Mouse (Mus musculus) thymus, postnatal 14 days (tissue): ENCODE data around the gene Gins2.

Experiments used
- DNase-seq: peaks from one replicate; pipeline ENCODE4 v3.0.0; 2021

Gene Gins2

GRCm38 (mm10) chr8:120563851-120564837, 25.0 kb downstream of the Gins2 start:
- DNase-seq, result no peak

DNA sequence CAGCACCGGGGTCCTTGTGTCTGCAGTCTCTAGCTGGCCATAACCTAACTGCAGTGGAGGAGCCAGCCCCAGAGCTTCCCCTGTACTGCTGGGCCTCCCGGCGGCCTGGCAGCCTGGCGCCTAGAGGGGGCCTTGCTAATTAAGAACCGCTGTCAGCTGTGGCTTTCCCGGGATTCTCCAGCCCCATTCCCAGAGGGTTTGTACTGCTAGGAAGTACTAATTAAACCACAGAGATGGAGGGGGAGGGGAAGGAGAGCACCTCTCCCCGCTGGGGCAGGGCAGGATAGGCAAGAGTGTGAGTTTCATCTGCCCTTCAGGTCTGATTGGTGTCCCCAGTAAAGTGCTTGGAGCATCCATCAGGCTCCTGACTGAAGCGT, 25.8 kb downstream of the Gins2 start:
- no peak for DNase-seq

DNA sequence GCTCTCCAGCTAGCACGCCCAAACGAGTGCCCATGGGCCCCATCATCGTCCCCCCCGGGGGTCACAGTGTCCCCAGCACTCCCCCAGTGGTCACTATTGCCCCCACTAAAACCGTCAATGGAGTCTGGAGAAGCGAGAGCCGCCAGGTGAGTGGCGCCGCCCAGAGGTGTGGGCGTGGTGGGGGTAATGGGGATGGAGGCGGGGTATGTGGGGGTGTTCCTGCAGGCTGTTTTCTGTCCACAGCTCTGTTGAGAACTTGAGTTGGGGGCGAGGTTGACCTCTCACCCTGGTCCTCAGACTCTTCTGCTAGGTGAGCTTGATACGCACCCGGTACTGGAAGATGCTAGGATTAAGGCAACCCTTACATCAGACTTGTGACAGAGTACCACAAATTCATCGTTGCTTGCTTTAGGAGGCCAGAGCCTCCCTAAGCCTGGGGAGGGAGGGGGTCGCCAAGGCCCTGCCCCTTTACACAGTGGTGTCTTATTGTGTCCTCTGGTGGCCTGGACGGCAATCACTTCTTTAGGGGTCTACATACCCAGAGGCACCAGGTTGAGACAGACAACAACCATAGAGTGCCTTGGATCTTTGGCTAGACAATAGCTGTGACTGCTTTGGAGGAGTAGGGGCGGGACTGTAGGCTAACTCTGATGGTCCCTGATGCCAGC, 26.3 kb downstream of the Gins2 start:
- DNase-seq, result no peak

- DNase-seq, result peak; percentile 78
Observed at GRCm38 (mm10) chr8:120561539-120562435, 27.3 kb downstream of the Gins2 start.

DNA sequence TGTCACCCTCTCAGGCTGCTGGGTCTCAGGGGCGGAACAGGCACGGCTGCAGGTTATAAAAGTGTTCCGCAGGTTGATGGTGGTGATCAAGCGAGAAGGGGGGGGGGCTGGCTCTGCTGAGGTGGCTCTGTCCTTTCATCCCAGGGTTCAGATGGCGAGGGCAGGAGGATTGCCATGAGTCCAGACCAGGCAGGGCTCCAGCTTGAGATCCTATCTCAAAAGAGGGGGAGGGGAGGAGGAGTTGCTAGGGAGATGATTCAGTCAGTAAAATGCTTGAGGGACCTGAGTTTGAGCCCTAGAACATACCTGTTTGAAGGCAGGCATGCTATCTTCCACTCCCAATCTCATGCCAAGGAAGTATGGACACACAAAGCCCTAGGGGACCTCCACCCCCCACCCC, 28.6 kb downstream of the Gins2 start:
- DNase-seq, result no peak

GRCm38 (mm10) chr8:120559654-120560053, 29.4 kb downstream of the Gins2 start:
- no peak for DNase-seq

DNA sequence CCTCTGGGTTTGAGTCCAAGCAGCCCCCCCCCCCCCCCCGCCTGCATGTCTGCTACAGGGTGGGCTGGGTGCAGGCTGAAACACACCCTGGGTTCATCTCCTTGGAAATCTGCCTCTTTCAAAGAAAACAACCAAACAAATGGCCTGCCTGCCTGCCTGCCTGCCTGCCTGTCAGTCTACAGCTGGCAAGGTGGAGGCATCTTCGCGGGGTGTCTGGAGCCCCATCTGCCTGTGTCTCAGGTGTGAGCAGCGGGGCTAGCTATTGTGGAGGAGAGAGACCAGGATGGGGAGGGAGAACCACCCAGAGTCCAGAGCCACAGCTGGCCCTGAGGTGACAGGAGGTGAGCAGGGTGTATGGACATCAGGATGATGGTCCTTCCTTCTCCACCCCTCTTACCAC, 30.9 kb downstream of the Gins2 start:
- DNase-seq, result no peak

- DNase-seq, result peak; percentile 77
Observed at GRCm38 (mm10) chr8:120557170-120557965, 31.7 kb downstream of the Gins2 start.

- no peak for DNase-seq
Observed at GRCm38 (mm10) chr8:120556198-120556892, 32.8 kb downstream of the Gins2 start.

DNA sequence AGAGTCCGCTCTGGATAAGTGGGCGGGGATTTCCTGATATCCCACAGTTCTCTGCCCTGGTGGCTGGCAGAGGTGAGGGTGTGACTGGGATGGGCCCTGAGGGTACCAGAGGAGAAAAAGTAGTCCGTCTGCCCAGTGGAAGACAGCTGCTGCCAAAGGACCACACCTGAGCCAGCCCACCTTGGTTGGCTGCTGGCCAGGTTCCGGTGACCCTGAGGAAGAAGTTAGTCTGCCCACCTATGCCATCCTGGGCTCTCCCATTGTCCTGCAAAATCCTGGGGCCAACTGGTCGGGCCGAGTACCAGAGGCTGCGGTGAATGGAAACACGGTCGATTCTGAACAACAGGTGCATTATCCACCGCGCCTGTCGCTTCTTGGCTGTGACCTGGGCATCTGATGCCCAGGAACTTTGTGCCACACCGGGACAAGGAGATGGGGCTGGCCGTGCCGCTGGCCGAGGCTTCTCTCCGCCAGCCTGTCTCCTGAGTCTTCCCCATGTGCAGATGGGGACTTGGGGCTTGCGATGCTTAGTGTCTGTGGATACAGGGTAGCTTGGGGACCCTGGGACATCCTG, 34.6 kb downstream of the Gins2 start:
- DNase-seq, result no peak

DNA sequence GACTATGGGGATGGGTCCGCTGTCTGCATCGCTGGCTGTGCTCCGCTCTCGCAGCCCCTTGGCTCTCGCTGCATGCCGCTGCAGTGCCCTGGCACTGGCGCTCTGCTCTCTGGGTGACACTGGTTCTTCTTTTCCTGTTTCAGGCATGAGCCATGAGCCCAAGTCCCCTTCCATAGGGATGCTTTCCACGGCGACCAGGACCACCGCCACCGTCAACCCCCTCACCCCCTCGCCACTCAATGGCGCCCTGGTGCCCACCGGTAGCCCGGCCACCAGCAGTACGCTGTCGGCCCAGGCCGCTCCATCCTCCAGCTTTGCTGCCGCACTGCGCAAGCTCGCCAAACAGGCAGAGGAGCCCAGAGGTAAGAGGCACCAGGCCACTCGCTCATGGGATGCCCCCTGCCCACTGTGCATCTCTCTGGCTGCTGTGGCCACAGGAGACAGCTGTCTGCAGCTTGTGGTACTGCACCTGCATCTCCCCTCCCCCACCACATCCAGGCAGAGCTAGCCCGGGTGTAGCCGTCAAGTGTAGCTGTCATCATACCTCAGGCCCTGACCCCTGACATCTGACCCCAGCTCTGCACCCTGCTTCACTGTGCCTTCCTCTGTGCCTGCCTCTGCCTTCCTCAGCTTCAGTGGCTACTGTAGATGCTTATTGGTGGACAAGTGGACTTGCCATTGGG, 35.5 kb downstream of the Gins2 start:
- peak; percentile 84 for DNase-seq

DNA sequence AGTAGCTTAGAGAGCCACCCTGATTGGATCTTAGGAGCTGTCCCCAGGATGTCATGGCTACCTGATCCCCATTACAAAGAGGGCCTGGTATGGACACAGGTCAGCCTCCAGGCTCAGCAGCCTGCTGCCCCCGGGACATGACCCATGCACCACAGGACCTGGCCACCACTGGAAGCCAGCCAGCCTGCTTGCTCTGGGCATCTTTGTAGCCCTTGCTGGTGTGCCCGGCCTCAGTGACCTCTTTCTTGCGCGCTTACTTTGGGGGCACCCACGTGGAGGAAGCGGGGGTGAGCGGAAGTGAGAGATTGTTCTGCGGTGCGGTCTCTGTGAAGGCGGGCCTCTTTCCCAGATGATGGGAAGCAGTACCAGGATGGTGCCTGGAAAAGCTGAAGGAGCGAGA, 36.6 kb downstream of the Gins2 start:
- no peak for DNase-seq

DNA sequence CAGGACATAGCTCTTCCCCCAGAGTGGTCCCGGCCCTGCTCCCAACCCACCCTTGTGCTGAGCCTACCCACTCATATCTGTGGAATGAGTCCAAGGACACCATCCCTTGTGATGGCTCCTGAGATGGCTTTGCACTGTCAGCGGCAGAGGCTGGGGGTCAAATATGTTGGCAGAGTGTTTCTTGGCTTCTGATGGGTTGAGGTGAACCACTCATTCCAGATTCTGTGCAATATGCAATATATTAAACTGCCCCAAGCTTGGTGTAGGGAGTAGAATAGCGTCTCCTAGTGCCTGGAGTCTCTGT, 37.5 kb downstream of the Gins2 start:
- no peak for DNase-seq

GRCm38 (mm10) chr8:120550937-120551676, 38.0 kb downstream of the Gins2 start:
- peak; percentile 54 for DNase-seq

- no peak for DNase-seq
Observed at GRCm38 (mm10) chr8:120550430-120550829, 38.7 kb downstream of the Gins2 start.

- DNase-seq, result no peak
Observed at GRCm38 (mm10) chr8:120549922-120550321, 39.2 kb downstream of the Gins2 start.

GRCm38 (mm10) chr8:120549321-120549921, 39.7 kb downstream of the Gins2 start:
- DNase-seq, result no peak

GRCm38 (mm10) chr8:120548313-120548761, 40.8 kb downstream of the Gins2 start:
- no peak for DNase-seq

DNA sequence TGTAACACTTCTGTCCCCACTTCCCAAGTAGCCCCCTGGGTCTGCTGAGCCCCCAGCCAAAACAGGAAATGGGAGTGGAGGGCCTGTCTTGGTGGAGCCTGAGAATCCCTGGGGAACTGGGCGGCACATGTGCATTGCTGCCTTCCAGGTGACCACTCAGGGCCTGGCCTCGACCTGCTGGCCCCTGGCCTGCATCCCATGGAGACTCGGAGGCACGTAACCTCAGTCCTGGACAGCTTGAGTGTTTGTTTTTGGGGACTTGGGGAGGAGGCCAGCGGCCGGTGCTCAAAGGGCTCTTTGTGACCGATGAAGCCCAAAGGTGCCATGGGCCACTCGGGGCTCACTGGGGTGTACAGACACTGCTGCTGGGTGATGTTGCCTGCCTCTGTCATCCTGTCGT, 41.5 kb downstream of the Gins2 start:
- DNase-seq, result no peak

DNA sequence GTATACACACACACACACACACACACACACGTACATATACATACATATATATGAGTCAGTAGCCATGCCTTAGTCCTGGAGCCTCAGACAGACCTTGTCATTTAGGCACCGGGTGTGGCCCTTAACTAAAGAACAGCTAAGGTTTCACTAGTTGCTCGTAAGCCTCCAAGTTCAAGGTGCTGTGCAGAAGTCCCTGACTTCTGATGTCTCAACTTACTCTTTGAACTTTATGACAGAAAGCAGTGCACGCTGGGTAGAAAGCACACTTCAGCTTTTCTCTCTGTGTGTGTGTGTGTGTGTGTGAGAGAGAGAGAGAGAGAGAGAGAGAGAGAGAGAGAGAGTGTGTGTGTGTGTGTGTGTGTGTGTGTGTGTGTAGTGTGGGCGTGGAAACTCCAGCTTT, 44.9 kb downstream of the Gins2 start:
- peak; percentile 68 for DNase-seq
